Mouse (Mus musculus) midbrain, embryonic 12.5 days (tissue): ENCODE measurements around the gene Pgbd5. TPM values are rescaled to one million over a fixed set of nuclear protein-coding genes. Genes with fewer than 3 reads are reported as not detected.

Experiments used
- ATAC-seq: fragments of 200-750 bp; cut with Nextera tagmentation; 2 replicates; pipeline ENCODE4 v1.8.0; 2017; ENCODE audit warnings: low read depth, moderate TSS enrichment, moderate library complexity; ENCODE audit not compliant: low FRiP score
- H3K27ac ChIP-seq: fragments of 300-500 bp; sonication (generic); replicated peaks from 2 replicates; pipeline ENCODE4 v1.5.1; 2016; ENCODE audit warnings: mild to moderate bottlenecking
- H3K27me3 ChIP-seq: fragments of 300-500 bp; sonication (generic); 2 replicates; pipeline ENCODE4 v1.6.1; 2016; ENCODE audit warnings: mild to moderate bottlenecking
- H3K36me3 ChIP-seq: fragments of 300-500 bp; sonication (generic); 2 replicates; pipeline ENCODE4 v1.6.1; 2016
- H3K4me1 ChIP-seq: fragments of 300-500 bp; sonication (generic); 2 replicates; pipeline ENCODE4 v1.6.1; 2016
- H3K4me2 ChIP-seq: fragments of 300-500 bp; sonication (generic); replicated peaks from 2 replicates; pipeline ENCODE4 v1.6.1; 2016; ENCODE audit warnings: mild to moderate bottlenecking, moderate library complexity
- H3K4me3 ChIP-seq: fragments of 300-500 bp; sonication (generic); 2 replicates; pipeline ENCODE4 v1.5.1; 2016; ENCODE audit warnings: mild to moderate bottlenecking
- H3K9ac ChIP-seq: fragments of 300-500 bp; sonication (generic); replicated peaks from 2 replicates; pipeline ENCODE4 v1.6.1; 2016; ENCODE audit warnings: mild to moderate bottlenecking, moderate library complexity
- H3K9me3 ChIP-seq: fragments of 300-500 bp; sonication (generic); 2 replicates; pipeline ENCODE4 v1.6.1; 2016; ENCODE audit warnings: mild to moderate bottlenecking
- WGBS: fragments of 180-500 bp; shearing (Covaris S2); methylation state at CpG from one replicate; pipeline ENCODE4 v1.1.7; 2016; 5-methylcytosine and 5-hydroxymethylcytosine counted together
- polyA plus RNA-seq: library from polyadenylated mRNA; unstranded; fragments of >200 nt; fragmentation: Nextera tagmentation; extraction: Ambion mirVana; gene quantifications from 2 replicates; pipeline ENCODE4 v1.2.1, GENCODE M21; 2016

Pgbd5 gene
- polyA plus RNA-seq, 1 experiment from 2014 or later = 4.0 TPM

DNA sequence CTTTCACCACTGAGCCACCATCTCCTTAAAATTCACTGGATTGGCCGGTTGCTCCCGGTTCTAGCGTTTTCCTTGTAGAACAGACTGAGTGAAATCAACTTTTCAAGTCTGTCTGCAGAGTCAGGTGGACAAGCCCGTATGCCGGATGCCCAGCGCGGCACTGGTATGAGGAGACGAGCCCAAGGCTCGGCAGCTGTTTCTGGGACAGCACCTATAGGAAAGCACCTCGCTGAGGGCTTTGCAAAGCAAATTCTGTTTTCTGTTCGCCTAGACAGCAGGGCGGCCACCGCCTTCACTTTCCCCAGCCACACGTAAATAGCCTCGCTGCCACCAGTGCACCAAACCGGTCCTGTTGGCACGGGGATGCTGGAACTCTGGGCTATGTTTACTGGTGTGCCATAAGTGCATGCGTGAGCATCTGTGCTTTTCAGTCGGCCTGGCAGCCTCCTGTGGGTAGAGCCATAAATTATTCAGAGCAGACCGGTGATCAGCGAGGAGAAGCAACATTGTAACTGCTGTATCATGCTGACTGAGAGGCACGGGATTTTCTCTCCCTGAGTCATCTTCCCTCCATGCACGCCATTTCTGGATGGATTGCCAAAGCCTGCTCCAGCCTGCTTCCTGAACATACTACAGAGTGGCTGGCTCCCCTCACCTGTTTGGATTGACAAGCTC, 53.1 kb downstream of the Pgbd5 start:
- Histone ChIP-seq H3K9me3 (no peaks in the 10 kb centered on the region), H3K9ac (no peak overlapping the region), H3K27ac (no peak overlapping the region), H3K4me3 (no peak overlapping the region), H3K4me2 (no peak overlapping the region), H3K4me1 (peaks cover 9% of the 10 kb centered on the region; the same call in 1 of the 2 replicates), H3K27me3 (no peaks in the 10 kb centered on the region), H3K36me3 (no peaks in the 10 kb centered on the region)
- 85% methylated on average over 23 of the region's 23 CpGs for WGBS
- ATAC-seq = no peak

GRCm38 (mm10) chr8:124384336-124384735, 55.1 kb downstream of the Pgbd5 start:
- WGBS = 96% methylated on average over 19 of the region's 19 CpGs
- no peaks in the 10 kb centered on the region for H3K27me3 ChIP-seq
- H3K9ac ChIP-seq = no peak overlapping the region
- no peak overlapping the region for H3K4me3 ChIP-seq
- no peaks in the 10 kb centered on the region for H3K9me3 ChIP-seq
- H3K36me3 ChIP-seq = no peaks in the 10 kb centered on the region
- H3K4me2 ChIP-seq = no peak overlapping the region
- ATAC-seq = no peak
- H3K4me1 ChIP-seq = peaks cover 9% of the 10 kb centered on the region; the same call in 1 of the 2 replicates
- no peak overlapping the region for H3K27ac ChIP-seq

DNA sequence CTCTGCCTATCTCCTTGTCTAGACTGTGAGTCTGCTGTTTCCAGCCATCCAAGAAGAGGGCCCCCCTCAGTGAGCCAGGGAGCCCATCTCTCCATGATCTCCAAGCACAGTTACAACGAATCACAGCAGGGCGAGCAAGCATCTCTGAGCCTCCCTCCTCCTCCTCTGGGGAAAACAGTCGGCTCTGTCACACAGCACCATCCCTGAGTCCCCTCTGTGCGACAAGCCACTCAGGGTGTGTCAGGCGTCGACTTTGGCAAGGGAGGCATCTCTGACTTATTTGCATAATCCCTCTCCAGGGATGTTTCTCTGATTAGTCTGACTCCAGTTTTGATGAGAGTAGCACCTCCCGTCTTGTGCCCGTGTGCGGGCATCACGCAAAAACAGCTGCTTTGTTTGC, 57.2 kb downstream of the Pgbd5 start:
- peaks cover 9% of the 10 kb centered on the region; the same call in 1 of the 2 replicates for H3K4me1 ChIP-seq
- no peak overlapping the region; the same call in 1 of the 2 replicates for H3K27ac ChIP-seq
- no peak overlapping the region for H3K9ac ChIP-seq
- H3K4me2 ChIP-seq = no peak overlapping the region
- H3K9me3 ChIP-seq = no peaks in the 10 kb centered on the region
- no peaks in the 10 kb centered on the region for H3K36me3 ChIP-seq
- ATAC-seq = 0 out of 2 replicates have a peak, but pooled peaks have one; percentile 30
- 31% methylated on average over 10 of the region's 10 CpGs for WGBS
- no peak overlapping the region for H3K4me3 ChIP-seq
- H3K27me3 ChIP-seq = no peaks in the 10 kb centered on the region

- no peaks in the 10 kb centered on the region for H3K27me3 ChIP-seq
- H3K4me1 ChIP-seq = peaks cover 9% of the 10 kb centered on the region; the same call in 1 of the 2 replicates
- H3K9ac ChIP-seq = no peak overlapping the region
- H3K4me3 ChIP-seq = no peak overlapping the region
- no peak overlapping the region for H3K27ac ChIP-seq
- no peak overlapping the region for H3K4me2 ChIP-seq
- no peaks in the 10 kb centered on the region for H3K36me3 ChIP-seq
- H3K9me3 ChIP-seq = no peaks in the 10 kb centered on the region
- WGBS = 76% methylated on average over 6 of the region's 6 CpGs
- no peak for ATAC-seq
Measured at GRCm38 (mm10) chr8:124379289-124379688, 60.2 kb downstream of the Pgbd5 start.

- no peaks in the 10 kb centered on the region for H3K4me1 ChIP-seq
- no peaks in the 10 kb centered on the region for H3K9me3 ChIP-seq
- H3K27ac ChIP-seq = no peak overlapping the region
- ATAC-seq = no peak
- no peak overlapping the region for H3K9ac ChIP-seq
- H3K27me3 ChIP-seq = no peaks in the 10 kb centered on the region
- 94% methylated on average over 12 of the region's 12 CpGs for WGBS
- H3K4me3 ChIP-seq = no peak overlapping the region
- no peak overlapping the region for H3K4me2 ChIP-seq
- H3K36me3 ChIP-seq = no peaks in the 10 kb centered on the region
Measured at GRCm38 (mm10) chr8:124376406-124376805, 63.1 kb downstream of the Pgbd5 start.

GRCm38 (mm10) chr8:124375727-124376126, 63.7 kb downstream of the Pgbd5 start:
- no peaks in the 10 kb centered on the region for H3K36me3 ChIP-seq
- no peak overlapping the region for H3K9ac ChIP-seq
- no peaks in the 10 kb centered on the region for H3K27me3 ChIP-seq
- H3K27ac ChIP-seq = no peak overlapping the region
- H3K4me3 ChIP-seq = no peak overlapping the region
- WGBS = 89% methylated on average over 9 of the region's 9 CpGs
- no peaks in the 10 kb centered on the region for H3K4me1 ChIP-seq
- H3K9me3 ChIP-seq = no peaks in the 10 kb centered on the region
- no peak for ATAC-seq
- H3K4me2 ChIP-seq = no peak overlapping the region

DNA sequence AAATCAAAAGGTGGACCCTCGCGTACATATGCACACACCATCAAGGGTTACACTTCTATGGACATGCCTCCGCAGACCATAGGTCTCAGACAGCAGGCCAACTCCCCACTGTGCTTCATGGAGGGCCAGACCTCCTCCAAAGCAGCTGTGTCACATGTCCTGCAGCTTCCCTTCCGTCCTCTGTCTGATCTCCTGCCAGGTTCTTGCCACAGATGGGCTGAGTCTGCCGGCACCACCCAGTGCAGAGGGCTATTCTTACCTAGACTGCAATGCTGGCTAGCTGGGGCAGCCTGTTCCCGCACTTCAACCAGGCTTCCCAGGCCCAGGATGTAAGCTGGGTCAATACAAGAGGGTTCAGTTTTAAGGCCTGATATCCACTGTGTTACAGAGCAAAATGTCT, 64.3 kb downstream of the Pgbd5 start:
- WGBS = 75% methylated on average over 6 of the region's 6 CpGs
- no peaks in the 10 kb centered on the region for H3K9me3 ChIP-seq
- H3K36me3 ChIP-seq = no peaks in the 10 kb centered on the region
- H3K4me3 ChIP-seq = no peak overlapping the region
- H3K27me3 ChIP-seq = no peaks in the 10 kb centered on the region
- no peak overlapping the region for H3K27ac ChIP-seq
- no peak overlapping the region for H3K4me2 ChIP-seq
- H3K9ac ChIP-seq = no peak overlapping the region
- H3K4me1 ChIP-seq = no peaks in the 10 kb centered on the region
- no peak for ATAC-seq

DNA sequence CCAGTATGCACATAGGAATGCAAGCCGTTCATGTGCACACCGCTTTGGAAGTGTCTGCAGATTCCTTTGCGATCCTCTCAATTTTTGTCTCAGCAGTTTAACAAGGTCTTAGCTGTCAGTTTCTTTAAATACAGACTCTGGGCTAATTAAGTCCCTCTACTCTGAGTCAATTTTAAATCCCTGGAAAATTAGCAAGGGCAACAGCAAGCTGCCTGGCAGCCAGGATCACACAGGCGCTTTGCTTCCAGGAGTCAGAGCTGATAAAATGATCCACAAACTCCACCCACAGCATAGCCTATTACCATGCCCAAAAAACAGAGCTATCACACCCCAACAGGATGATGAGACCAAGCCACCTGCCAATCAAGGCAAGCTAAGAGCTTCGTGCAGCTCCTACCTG, 65.7 kb downstream of the Pgbd5 start:
- no peaks in the 10 kb centered on the region for H3K27me3 ChIP-seq
- no peak for ATAC-seq

GRCm38 (mm10) chr8:124371410-124372123, 67.9 kb downstream of the Pgbd5 start:
- no peaks in the 10 kb centered on the region for H3K4me1 ChIP-seq
- WGBS = 86% methylated on average over 23 of the region's 23 CpGs
- H3K9ac ChIP-seq = no peak overlapping the region
- H3K9me3 ChIP-seq = no peaks in the 10 kb centered on the region
- ATAC-seq = no peak
- no peaks in the 10 kb centered on the region for H3K36me3 ChIP-seq
- H3K4me2 ChIP-seq = no peak overlapping the region
- no peak overlapping the region for H3K27ac ChIP-seq
- H3K27me3 ChIP-seq = no peaks in the 10 kb centered on the region
- H3K4me3 ChIP-seq = no peak overlapping the region

More for the DNA sequence above, 65.7 kb downstream of the Pgbd5 start:
- H3K36me3 ChIP-seq = no peaks in the 10 kb centered on the region
- WGBS = 95% methylated on average over 5 of the region's 5 CpGs
- H3K4me3 ChIP-seq = no peak overlapping the region
- H3K9me3 ChIP-seq = no peaks in the 10 kb centered on the region
- H3K9ac ChIP-seq = no peak overlapping the region
- no peak overlapping the region for H3K4me2 ChIP-seq
- H3K4me1 ChIP-seq = no peaks in the 10 kb centered on the region
- H3K27ac ChIP-seq = no peak overlapping the region

- 79% methylated on average over 17 of the region's 17 CpGs for WGBS
- Histone ChIP-seq H3K36me3 (no peaks in the 10 kb centered on the region), H3K9me3 (no peaks in the 10 kb centered on the region), H3K27ac (no peak overlapping the region), H3K4me3 (no peak overlapping the region), H3K27me3 (no peaks in the 10 kb centered on the region), H3K9ac (no peak overlapping the region), H3K4me1 (no peaks in the 10 kb centered on the region), H3K4me2 (no peak overlapping the region)
- ATAC-seq = no peak
Measured at GRCm38 (mm10) chr8:124370422-124371183, 68.9 kb downstream of the Pgbd5 start.

GRCm38 (mm10) chr8:124368213-124368612, 71.2 kb downstream of the Pgbd5 start:
- Histone ChIP-seq H3K4me2 (no peak overlapping the region), H3K4me3 (no peak overlapping the region), H3K4me1 (no peaks in the 10 kb centered on the region), H3K27me3 (no peaks in the 10 kb centered on the region), H3K36me3 (no peaks in the 10 kb centered on the region), H3K9me3 (no peaks in the 10 kb centered on the region), H3K9ac (no peak overlapping the region), H3K27ac (no peak overlapping the region)
- 21% methylated on average over 8 of the region's 8 CpGs for WGBS
- ATAC-seq = no peak

- Histone ChIP-seq H3K27me3 (no peaks in the 10 kb centered on the region), H3K4me3 (no peak overlapping the region), H3K9ac (no peak overlapping the region), H3K9me3 (0 out of 2 replicates have a peak, but pooled peaks cover 4% of the 10 kb centered on the region), H3K27ac (no peak overlapping the region), H3K36me3 (no peaks in the 10 kb centered on the region), H3K4me1 (no peaks in the 10 kb centered on the region), H3K4me2 (no peak overlapping the region)
- no peak for ATAC-seq
- 92% methylated on average over 15 of the region's 15 CpGs for WGBS
Measured at GRCm38 (mm10) chr8:124363337-124363736, 76.1 kb downstream of the Pgbd5 start.
